Mouse (Mus musculus) intestine, postnatal 0 days (tissue): Measurements from ENCODE around the gene Pnp. TPM values are rescaled to one million over a fixed set of nuclear protein-coding genes. Genes with fewer than 3 reads are reported as not detected.
A peak's percentile ranks its signal among the peaks of the same experiment; 100 is the strongest.

ENCODE experiments used
- ATAC-seq: fragments of 200-750 bp; cut with Nextera tagmentation; 2 replicates; pipeline ENCODE4 v1.8.0; 2017; ENCODE audit warnings: mild to moderate bottlenecking, moderate TSS enrichment, moderate library complexity
- H3K27ac ChIP-seq: fragments of 300-500 bp; sonication (generic); 2 replicates; pipeline ENCODE4 v1.5.1; 2014; ENCODE audit warnings: mild to moderate bottlenecking, low read depth, low read length, moderate library complexity
- H3K27me3 ChIP-seq: fragments of 300-500 bp; sonication (generic); replicated peaks from 2 replicates; pipeline ENCODE4 v1.6.1; 2014; ENCODE audit warnings: low read length, mixed read lengths; ENCODE audit not compliant: control insufficient read depth, insufficient read depth
- H3K36me3 ChIP-seq: fragments of 300-500 bp; sonication (generic); 2 replicates; pipeline ENCODE4 v1.6.1; 2014; ENCODE audit warnings: mild to moderate bottlenecking, moderate library complexity; ENCODE audit not compliant: control insufficient read depth, insufficient read depth
- H3K4me1 ChIP-seq: fragments of 300-500 bp; sonication (generic); replicated peaks from 2 replicates; pipeline ENCODE4 v1.6.1; 2014; ENCODE audit warnings: antibody characterized with exemption, low read length, mixed read lengths; ENCODE audit not compliant: control insufficient read depth, insufficient read depth
- H3K4me2 ChIP-seq: fragments of 300-500 bp; sonication (generic); replicated peaks from 2 replicates; pipeline ENCODE4 v1.6.1; 2014; ENCODE audit warnings: low read depth, mild to moderate bottlenecking, moderate library complexity
- H3K4me3 ChIP-seq: fragments of 300-500 bp; sonication (generic); 2 replicates; pipeline ENCODE4 v1.5.1; 2014; ENCODE audit warnings: low read depth, low read length
- H3K9ac ChIP-seq: fragments of 300-500 bp; sonication (generic); 2 replicates; pipeline ENCODE4 v1.6.1; 2014; ENCODE audit warnings: mild to moderate bottlenecking, low read depth, low read length
- H3K9me3 ChIP-seq: fragments of 300-500 bp; sonication (generic); 2 replicates; pipeline ENCODE4 v1.6.1; 2016; ENCODE audit warnings: mixed run types; ENCODE audit not compliant: control insufficient read depth
- CTCF ChIP-seq: sonication (generic); IDR thresholded peaks from 2 replicates; pipeline ENCODE4 v1.5.1; 2016; ENCODE audit warnings: low read depth, mild to moderate bottlenecking, control low read depth, antibody characterized with exemption, moderate library complexity
- WGBS: fragments of 180-500 bp; shearing (Covaris S2); extraction: QIAGEN DNeasy Blood & Tissue Kit; methylation state at CpG from one replicate; pipeline ENCODE4 v1.1.7; 2014; 5-methylcytosine and 5-hydroxymethylcytosine counted together
- polyA plus RNA-seq: library from polyadenylated mRNA; unstranded; fragments of >200 nt; fragmentation: Nextera tagmentation; extraction: Ambion mirVana; gene quantifications from 2 replicates; pipeline ENCODE4 v1.2.1, GENCODE M21; 2015

The Pnp gene
- polyA plus RNA-seq, 1 experiment from 2014 or later = 138 TPM

DNA sequence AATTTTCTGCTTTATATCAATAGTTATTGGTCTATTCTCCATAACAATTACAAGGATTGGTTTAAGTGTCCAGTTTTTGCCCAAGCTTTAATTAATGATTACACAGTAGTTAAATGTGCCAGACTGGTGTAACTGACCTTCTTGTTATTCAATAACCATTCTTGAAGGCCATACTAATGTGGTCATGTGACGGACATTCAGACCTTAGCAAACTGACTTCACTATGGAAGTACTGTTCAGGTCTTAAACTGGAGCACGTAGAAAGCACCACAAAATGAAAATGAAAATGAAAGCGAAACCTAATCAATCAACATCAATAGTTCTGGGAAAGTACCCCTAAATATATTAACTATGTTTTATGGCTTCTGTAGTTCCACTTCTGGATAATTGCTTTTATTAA is 60.2 kb downstream of the Pnp start:
- Histone ChIP-seq H3K4me2 (no peak overlapping the region), H3K27me3 (no peaks in the 10 kb centered on the region), H3K9ac (no peak overlapping the region), H3K9me3 (no peaks in the 10 kb centered on the region), H3K4me1 (no peaks in the 10 kb centered on the region), H3K4me3 (no peak overlapping the region), H3K27ac (0 out of 2 replicates have a peak overlapping the region, but pooled peaks have one; percentile 21), H3K36me3 (no peaks in the 10 kb centered on the region)
- TF ChIP-seq CTCF = no peak
- 50% methylated on average over 3 of the region's 3 CpGs for WGBS
- peak; percentile 94 for ATAC-seq

DNA sequence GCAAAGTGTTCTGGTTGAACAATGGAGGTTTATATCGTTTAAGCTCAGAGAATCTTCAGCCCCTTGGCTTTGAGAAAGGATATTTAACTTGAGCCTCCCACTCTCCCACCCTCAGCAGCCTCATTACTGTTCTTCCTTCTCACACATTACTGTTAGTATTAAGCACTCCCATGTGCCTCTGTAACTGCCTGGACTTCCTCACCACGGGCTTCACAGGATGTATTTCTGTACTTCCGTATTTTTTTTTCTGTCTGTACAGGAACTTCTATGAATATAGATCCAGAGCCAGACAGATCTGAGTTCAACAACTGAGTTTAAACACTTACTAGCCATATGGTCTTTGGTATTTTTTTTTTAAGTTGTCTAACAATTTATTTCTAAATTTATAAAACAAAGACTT is 66.2 kb downstream of the Pnp start:
- Histone ChIP-seq H3K27ac (no peak overlapping the region), H3K9ac (no peak overlapping the region), H3K27me3 (no peaks in the 10 kb centered on the region), H3K9me3 (no peaks in the 10 kb centered on the region), H3K4me2 (no peak overlapping the region), H3K4me1 (no peaks in the 10 kb centered on the region), H3K36me3 (no peaks in the 10 kb centered on the region), H3K4me3 (no peak overlapping the region)
- WGBS = 62% methylated on average over 3 of the region's 3 CpGs
- no peak for ATAC-seq
- no peak for TF ChIP-seq CTCF

DNA sequence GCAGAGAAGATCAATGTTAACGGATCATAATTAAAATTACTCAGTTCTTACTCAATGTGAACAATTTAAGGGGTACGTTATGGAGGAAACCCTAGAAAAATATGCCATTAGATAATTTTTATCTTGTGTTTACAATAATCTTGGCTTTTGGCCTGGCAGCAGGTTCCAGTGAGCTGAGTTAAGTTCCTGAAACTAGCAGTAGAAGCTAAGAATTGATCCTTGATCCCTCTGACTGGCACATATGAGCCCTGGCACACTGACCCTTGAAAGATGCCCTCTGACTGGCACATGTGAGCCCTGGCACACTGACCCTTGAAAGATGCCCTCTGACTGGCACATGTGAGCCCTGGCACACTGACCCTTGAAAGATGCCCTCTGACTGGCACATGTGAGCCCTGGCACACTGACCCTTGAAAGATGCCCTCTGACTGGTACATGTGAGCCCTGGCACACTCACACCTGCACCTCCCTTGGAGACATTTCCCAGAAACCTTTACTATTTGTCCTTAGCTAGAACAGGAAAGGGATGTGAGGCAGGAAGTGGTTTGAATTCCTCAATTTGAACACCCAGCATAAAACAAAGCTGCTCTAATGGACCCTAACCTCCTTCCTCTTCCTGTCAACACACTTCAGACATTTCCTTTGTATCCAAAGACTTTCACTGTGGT is 67.3 kb downstream of the Pnp start:
- no peak for ATAC-seq
- no peak overlapping the region for H3K27ac ChIP-seq
- H3K9ac ChIP-seq = no peak overlapping the region
- H3K27me3 ChIP-seq = no peaks in the 10 kb centered on the region
- no peak for TF ChIP-seq CTCF
- H3K4me1 ChIP-seq = no peaks in the 10 kb centered on the region
- H3K36me3 ChIP-seq = no peaks in the 10 kb centered on the region
- 50% methylated on average over 2 of the region's 2 CpGs for WGBS
- H3K4me3 ChIP-seq = no peak overlapping the region
- H3K4me2 ChIP-seq = no peak overlapping the region
- no peaks in the 10 kb centered on the region for H3K9me3 ChIP-seq

DNA sequence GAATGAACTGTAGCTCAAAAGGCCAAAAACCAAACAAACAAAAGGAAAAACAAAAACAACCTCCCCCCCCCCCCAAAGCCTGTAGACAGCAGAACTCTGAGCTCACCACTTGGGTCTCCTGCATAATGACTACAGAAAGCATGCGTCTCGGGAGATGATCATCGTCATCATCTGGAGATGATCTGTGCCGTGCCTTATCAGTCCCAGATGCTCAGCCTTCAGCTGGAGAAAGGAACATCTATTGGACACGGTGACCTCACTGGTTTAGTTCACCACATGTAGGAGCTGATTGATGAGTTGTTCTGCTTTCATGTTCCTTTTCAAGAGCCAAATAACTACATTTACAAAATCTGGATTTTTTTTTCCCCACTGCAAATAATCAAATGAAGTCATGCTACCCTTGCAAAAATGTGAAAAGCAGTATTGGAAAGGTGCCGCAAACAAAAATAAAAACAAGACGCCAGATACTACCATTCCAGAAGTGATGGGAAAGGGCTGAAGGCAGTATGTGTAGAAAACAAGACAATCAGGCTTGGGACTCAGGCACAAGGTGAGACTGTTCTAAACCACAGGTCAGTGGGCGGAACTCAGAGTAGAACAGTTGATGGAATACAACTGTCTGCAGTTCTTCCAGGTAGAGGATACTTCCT is 76.4 kb downstream of the Pnp start, which contains the start of gene Rnase10:
Gene Rnase10 (plus strand): TSS at position 600 of the 650 bp plus-strand sequence.
- no peaks in the 10 kb centered on the region for H3K4me1 ChIP-seq
- no peak for TF ChIP-seq CTCF
- no peaks in the 10 kb centered on the region for H3K36me3 ChIP-seq
- no peak within 1 kb of the TSS for H3K9ac ChIP-seq
- 84% methylated on average over 8 of the region's 8 CpGs for WGBS
- no peak within 1 kb of the TSS for H3K4me3 ChIP-seq
- H3K27ac ChIP-seq = peak within 1 kb of the TSS; percentile 78
- no peak within 1 kb of the TSS for H3K4me2 ChIP-seq
- no peak for ATAC-seq
- no peaks in the 10 kb centered on the region for H3K9me3 ChIP-seq
- H3K27me3 ChIP-seq = no peaks in the 10 kb centered on the region

DNA sequence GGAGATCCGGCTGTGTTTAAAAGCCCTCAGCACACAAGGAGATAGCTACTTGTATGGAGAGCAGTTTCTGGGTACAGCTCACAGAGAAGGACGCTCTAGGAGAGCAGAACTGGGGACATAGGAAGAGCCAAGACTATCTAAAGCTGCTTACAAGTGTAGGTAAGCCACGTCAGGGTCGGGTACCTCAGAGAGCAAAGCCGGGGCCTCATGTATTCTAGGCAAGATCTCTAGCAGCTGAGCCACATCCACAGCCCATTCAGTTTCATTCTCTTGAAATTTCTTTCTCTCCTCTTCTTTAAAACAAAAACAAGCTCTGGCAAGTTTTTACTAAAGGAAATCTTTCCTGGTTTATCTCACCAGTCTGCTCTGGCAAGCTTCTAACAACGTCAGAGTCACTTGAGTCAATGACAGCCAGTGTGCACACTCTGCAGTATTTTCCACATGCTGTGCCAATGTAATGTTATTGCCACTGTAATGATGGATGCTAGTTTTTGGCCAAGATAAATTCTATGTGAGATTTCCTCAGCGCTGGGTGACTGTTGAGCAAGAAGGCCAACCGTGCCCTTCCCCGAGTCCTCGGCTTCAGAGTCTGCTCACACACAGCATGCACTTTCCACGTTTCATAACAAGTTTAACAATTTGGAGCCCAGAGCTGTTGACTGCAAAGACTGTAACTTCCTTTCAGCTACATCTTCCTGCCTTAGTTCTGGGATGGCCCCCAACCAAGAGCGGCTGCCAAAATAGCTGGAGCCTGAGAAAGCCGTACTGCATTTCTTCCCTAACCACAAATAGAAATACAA is 77.2 kb downstream of the Pnp start:
- WGBS = 53% methylated on average over 13 of the region's 13 CpGs
- Histone ChIP-seq H3K9me3 (no peaks in the 10 kb centered on the region), H3K27ac (peak overlapping the region; percentile 78), H3K4me3 (no peak overlapping the region), H3K27me3 (no peaks in the 10 kb centered on the region), H3K4me1 (no peaks in the 10 kb centered on the region), H3K9ac (no peak overlapping the region), H3K4me2 (no peak overlapping the region), H3K36me3 (no peaks in the 10 kb centered on the region)
- TF ChIP-seq CTCF = no peak
- ATAC-seq = peak; percentile 43; the same call in 1 of the 2 replicates

DNA sequence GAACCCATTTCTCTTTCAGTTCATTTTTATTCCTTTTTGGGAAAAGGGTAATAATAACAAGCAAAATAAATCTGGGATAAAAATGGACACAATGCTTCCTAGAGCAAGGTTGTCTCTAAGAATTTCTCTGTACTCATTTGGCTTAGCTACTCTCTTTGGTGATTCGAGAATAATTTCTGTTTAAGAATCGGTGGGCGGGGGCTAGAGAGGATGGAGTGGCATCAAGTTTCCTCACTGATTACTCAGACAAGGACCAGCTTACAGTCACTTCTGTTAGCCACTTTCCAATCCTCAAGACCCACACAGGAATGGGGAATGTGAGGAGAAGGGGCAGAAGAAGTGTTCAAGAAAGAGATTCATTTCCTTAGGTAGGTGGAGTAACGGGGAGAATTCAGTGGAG is 77.9 kb downstream of the Pnp start:
- Histone ChIP-seq H3K27me3 (no peaks in the 10 kb centered on the region), H3K9ac (no peak overlapping the region), H3K36me3 (no peaks in the 10 kb centered on the region), H3K4me1 (no peaks in the 10 kb centered on the region), H3K4me2 (no peak overlapping the region), H3K4me3 (no peak overlapping the region), H3K9me3 (no peaks in the 10 kb centered on the region), H3K27ac (peak overlapping the region; percentile 43; the same call in 1 of the 2 replicates)
- ATAC-seq = no peak
- WGBS = 67% methylated on average over 4 of the region's 4 CpGs
- TF ChIP-seq CTCF = no peak
